Mouse (Mus musculus): Measurements from ENCODE around the gene Foxc2. TPM values are rescaled to one million over a fixed set of nuclear protein-coding genes. Genes with fewer than 3 reads are reported as not detected.
"Not testable (repeated sequence)": the region's sequence is repeated elsewhere in the genome, so short reads cannot be mapped to it uniquely, and the experiment has no call there.

Gene Foxc2
- polyA plus RNA-seq, 1 experiment = 0.16 TPM

- WGBS = 73% methylated on average over 5 of the region's 5 CpGs
- no peak for DNase-seq (ENCODE audit: low read depth, low spot score)
Measured at GRCm38 (mm10) chr8:121132961-121133513, 17.1 kb downstream of the Foxc2 start.

- no peak for DNase-seq (ENCODE audit: low read depth, low spot score)
- WGBS = 72% methylated on average over 10 of the region's 10 CpGs
Measured at GRCm38 (mm10) chr8:121134102-121134501, 18.1 kb downstream of the Foxc2 start.

DNA sequence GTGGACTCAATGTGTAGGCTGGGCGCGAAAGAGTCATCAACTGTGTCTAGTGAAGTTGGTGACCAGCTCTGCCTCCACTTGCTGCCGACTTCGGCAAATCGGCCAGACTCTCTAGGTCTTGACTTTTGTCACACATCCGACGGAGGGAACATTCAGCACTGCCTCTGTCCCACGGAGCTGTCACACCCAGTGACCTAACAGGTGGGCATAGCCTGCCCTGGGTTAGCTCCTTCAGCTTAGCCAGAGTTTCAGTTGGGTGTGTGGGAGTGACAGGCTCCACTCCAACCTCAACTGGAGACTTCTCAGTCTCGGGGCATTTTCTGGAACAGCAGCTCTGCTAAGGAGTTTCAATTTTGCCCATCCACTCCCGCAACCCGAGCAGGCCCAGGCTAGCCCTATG, 18.5 kb downstream of the Foxc2 start:
- no peak for DNase-seq (ENCODE audit: low read depth, low spot score)
- 85% methylated on average over 11 of the region's 11 CpGs for WGBS

GRCm38 (mm10) chr8:121136856-121137255, 20.9 kb downstream of the Foxc2 start:
- no peak for DNase-seq (ENCODE audit: low read depth, low spot score)
- WGBS = 94% methylated on average over 6 of the region's 6 CpGs

DNA sequence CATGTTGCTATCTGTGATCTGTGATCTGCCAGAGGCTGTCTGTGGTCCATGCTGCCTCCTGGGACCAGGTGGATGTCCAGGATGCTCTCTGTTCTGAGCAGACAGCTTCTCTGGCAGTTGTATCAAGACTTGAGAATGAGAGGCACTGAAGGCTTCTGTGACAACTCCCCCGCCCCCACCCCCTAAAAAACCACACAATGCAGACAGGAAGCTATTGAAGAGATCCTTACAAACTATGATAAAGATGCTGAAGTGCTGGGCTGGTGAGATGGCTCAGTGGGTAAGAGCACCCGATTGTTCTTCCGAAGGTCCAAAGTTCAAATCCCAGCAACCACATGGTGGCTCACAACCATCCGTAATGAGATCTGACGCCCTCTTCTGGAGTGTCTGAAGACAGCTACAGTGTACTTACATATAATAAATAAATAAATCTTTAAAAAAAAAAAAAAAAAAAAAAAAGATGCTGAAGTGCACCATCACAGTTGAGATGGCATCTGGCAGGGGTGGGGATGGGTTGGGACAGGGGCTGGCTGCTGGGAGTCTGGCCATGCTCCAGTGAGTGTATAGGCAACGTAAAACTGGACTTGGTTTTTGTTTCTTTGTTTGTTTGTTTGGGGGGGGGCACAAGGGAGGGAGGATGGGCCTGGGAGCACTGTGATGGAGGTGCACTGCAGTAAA, 29.6 kb downstream of the Foxc2 start:
- WGBS = 62% methylated on average over 5 of the region's 6 CpGs
- not testable (repeated sequence) for DNase-seq (ENCODE audit: low read depth, low spot score)

- DNase-seq (ENCODE audit: low read depth, low spot score) = no peak
- 8% methylated on average over 8 of the region's 8 CpGs for WGBS
Measured at GRCm38 (mm10) chr8:121148573-121149083, 32.7 kb downstream of the Foxc2 start.

- DNase-seq (ENCODE audit: low read depth, low spot score) = no peak
- WGBS = 49% methylated on average over 12 of the region's 12 CpGs
Measured at GRCm38 (mm10) chr8:121152394-121152793, 36.4 kb downstream of the Foxc2 start.

DNA sequence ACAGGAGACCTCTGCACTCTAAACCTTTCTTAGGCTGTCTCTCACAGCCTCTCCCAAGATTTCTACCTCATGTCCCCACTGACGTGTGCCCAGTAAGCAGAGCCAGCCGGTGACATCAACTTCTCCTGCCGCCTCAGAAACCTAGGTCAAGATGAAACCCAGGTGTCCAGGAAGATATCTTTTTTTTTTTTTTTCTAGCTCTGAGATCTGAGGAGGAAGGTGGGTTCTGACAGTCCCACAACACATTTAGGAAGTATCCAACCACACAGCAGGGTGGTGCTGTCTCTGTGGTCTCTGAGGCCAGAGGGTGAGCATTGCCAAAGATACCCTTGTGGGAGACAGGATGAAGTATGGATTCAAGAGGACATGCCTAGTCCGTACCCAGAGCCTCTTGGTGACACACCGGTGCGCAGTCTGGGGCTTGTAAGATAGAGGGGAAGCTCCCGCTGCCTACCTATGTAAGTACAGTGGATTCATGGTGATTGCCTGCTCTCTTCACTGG, 41.1 kb downstream of the Foxc2 start:
- 87% methylated on average over 7 of the region's 7 CpGs for WGBS
- DNase-seq (ENCODE audit: low read depth, low spot score) = no peak

- WGBS = 69% methylated on average over 13 of the region's 13 CpGs
- DNase-seq (ENCODE audit: low read depth, low spot score) = no peak
Measured at GRCm38 (mm10) chr8:121158812-121159211, 42.8 kb downstream of the Foxc2 start.

- no peak for DNase-seq (ENCODE audit: low read depth, low spot score)
- WGBS = 91% methylated on average over 5 of the region's 5 CpGs
Measured at GRCm38 (mm10) chr8:121161437-121161836, 45.5 kb downstream of the Foxc2 start.

DNA sequence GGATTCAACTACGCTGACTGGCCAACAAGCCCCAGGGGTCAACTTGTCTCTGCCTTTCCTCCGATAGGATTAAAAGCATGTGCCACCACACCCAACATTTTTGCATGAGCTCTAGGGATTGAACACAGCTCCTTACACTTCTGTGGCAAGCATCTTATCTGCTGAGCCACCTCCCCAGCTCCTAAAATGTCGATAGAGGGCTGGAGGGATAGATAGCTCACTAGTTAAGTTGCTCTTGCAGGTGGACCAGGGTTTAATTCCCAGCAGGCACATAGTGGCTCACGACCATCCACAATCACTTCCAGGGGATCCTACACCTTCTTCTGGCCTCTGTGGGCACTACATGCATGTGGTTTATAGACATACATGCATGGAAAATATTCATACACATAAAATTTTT, 46.4 kb downstream of the Foxc2 start:
- 80% methylated on average over 4 of the region's 4 CpGs for WGBS
- no peak for DNase-seq (ENCODE audit: low read depth, low spot score)

GRCm38 (mm10) chr8:121162906-121163695, 47.1 kb downstream of the Foxc2 start:
- WGBS = 77% methylated on average over 11 of the region's 11 CpGs
- no peak for DNase-seq (ENCODE audit: low read depth, low spot score)

DNA sequence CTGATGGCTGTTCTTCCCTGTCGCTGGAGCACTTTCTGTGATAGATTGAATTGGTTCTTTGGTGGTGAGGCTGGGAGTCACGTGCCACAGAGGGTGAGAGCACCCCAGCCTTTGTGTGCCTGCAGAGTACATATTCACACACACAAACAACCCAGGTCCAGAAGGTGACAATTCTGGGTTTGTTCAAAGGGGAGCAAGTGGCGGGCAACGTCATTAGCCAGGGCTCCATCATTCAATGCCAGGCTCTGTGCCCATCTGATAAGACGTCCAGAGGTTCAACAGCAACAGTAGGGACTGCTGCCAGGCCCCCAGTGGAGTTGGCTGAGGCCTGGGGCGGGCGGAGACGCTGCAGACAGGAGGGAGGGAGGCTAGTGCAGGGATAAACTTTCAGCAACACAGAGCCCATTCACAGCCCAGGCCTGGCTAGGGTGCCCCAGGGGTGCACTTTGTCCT, 48.1 kb downstream of the Foxc2 start:
- 15% methylated on average over 8 of the region's 8 CpGs for WGBS

GRCm38 (mm10) chr8:121168033-121168432, 52.1 kb downstream of the Foxc2 start:
- DNase-seq (ENCODE audit: low read depth, low spot score) = no peak
- WGBS = 75% methylated on average over 5 of the region's 5 CpGs

More for the DNA sequence above, 48.1 kb downstream of the Foxc2 start:
- DNase-seq (ENCODE audit: low read depth, low spot score) = peak; percentile 11

Other genes with a start within 250 kb of the Foxc2 start
- gene Foxf1, start 31.8 kb upstream of the Foxc2 start, polyA plus RNA-seq (2012; rRNA removed) = 16.6 and 26.7 TPM in 2 replicates
- gene Mthfsd, start 7.8 kb upstream of the Foxc2 start, polyA plus RNA-seq (2012; rRNA removed) = 39.6 and 44.1 TPM in 2 replicates
- 1.4 and 2.7 TPM in 2 replicates for gene Foxl1, start 11.8 kb downstream of the Foxc2 start, polyA plus RNA-seq (2012; rRNA removed)